Mouse (Mus musculus) thymus, adult 2 months (tissue): ENCODE data around the gene Emilin2.

Experiments used
- CTCF ChIP-seq: fragments of 200-500 bp; IDR thresholded peaks from 2 replicates; pipeline ENCODE4 v1.5.1; 2012; ENCODE audit warnings: mild to moderate bottlenecking, control low read depth, low read length, moderate library complexity, borderline replicate concordance; ENCODE audit not compliant: control insufficient read depth, poor library complexity, insufficient read depth; ENCODE audit errors: extremely low read depth
- POLR2A ChIP-seq: fragments of 200-500 bp; IDR thresholded peaks from 2 replicates; pipeline ENCODE4 v1.6.1; 2012; ENCODE audit warnings: mild to moderate bottlenecking, low read length, control low read depth, moderate library complexity; ENCODE audit not compliant: control insufficient read depth, poor library complexity, insufficient read depth; ENCODE audit errors: extremely low read depth

DNA sequence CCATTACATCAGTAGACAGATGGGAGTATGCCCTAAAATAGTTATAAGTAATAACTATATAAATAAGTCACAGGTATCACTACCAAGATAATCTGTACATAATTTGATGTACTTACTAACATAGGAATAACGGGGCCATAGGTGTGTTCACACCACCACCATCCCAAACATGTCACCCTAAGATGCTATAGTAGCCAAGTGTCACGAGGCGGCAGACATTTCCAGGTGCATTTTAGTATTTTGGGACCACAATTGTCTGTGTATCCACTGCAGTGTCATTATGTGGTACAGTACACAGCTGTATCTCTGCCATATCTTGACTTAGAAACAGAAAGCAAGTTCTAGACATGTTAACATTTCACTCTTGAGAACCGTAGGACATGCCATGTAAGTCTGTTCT is 78.6 kb downstream of the Emilin2 start:
- TF ChIP-seq CTCF (no peak), POLR2A (no peak)
